Mouse (Mus musculus): ENCODE measurements around the gene Grxcr1. TPM values are rescaled to one million over a fixed set of nuclear protein-coding genes. Genes with fewer than 3 reads are reported as not detected.

Gene Grxcr1
- total and polyA plus RNA-seq, 3 experiments, result not detected

- H3K9ac ChIP-seq (ENCODE audit: control insufficient read depth, low read depth, low read length, poor library complexity, severe bottlenecking), result no peak overlapping the region
- no peaks in the 10 kb centered on the region for H3K36me3 ChIP-seq (ENCODE audit: control insufficient read depth in 1 of 2, insufficient read depth in 2 of 2, low read length in 2 of 2)
- H3K27me3 ChIP-seq (ENCODE audit: control insufficient read depth in 1 of 2, insufficient read depth in 2 of 2, low read length in 2 of 2), result peaks cover 0 to 2% of the 10 kb centered on the region in 2 experiments; a peak in 2 of 4 replicates
- H3K79me2 ChIP-seq (ENCODE audit: control insufficient read depth, insufficient read depth, low read length, poor library complexity), result no peaks in the 10 kb centered on the region
- H3K9me3 ChIP-seq (replicated peaks; ENCODE audit: insufficient read depth, low read length), result no peaks in the 10 kb centered on the region
- peak; percentile 98 for TF ChIP-seq SMC3 (IDR thresholded peaks at IDR 0.05; ENCODE audit: low read depth, low read length)
- TF ChIP-seq TAL1 (IDR thresholded peaks at IDR 0.05; ENCODE audit: low read length), result no peak
- TF ChIP-seq TCF12 (IDR thresholded peaks at IDR 0.05; ENCODE audit: low read depth, low read length), result no peak
- TF ChIP-seq MXI1 (IDR thresholded peaks at IDR 0.05; ENCODE audit: low read depth, low read length), result no peak
- TF ChIP-seq JUND (IDR thresholded peaks at IDR 0.05; ENCODE audit: low read depth, low read length), result no peak
- TF ChIP-seq CTCF (IDR thresholded peaks at IDR 0.05 in 2 of 3, conservative IDR thresholded peaks at IDR 0.05 in 1 of 3; ENCODE audit: control insufficient read depth in 1 of 3, insufficient read depth in 1 of 3, low read depth in 2 of 3, low read length in 3 of 3, poor library complexity in 1 of 3, severe bottlenecking in 1 of 3), result peak; percentile 83 to 94 (median 87)
- no peak for TF ChIP-seq MAX (IDR thresholded peaks at IDR 0.05; ENCODE audit: low read length)
- TF ChIP-seq NRF1 (IDR thresholded peaks at IDR 0.05; ENCODE audit: insufficient read depth, low read depth, low read length, poor library complexity, severe bottlenecking), result no peak
- no peak for TF ChIP-seq POLR2A (IDR thresholded peaks at IDR 0.05; ENCODE audit: control insufficient read depth in 1 of 2, insufficient read depth in 1 of 2, low read depth in 1 of 2, low read length in 2 of 2, poor library complexity in 1 of 2)
- TF ChIP-seq ZC3H11A (IDR thresholded peaks at IDR 0.05; ENCODE audit: low read depth, low read length), result peak; percentile 95
- TF ChIP-seq MYC (IDR thresholded peaks at IDR 0.05; ENCODE audit: low read depth, low read length), result no peak
- TF ChIP-seq MAZ (IDR thresholded peaks at IDR 0.05; ENCODE audit: low read depth, low read length), result no peak
- no peak for TF ChIP-seq TBP (IDR thresholded peaks at IDR 0.05; ENCODE audit: low read depth, low read length)
- TF ChIP-seq POLR2AphosphoS5 (IDR thresholded peaks at IDR 0.05; ENCODE audit: borderline replicate concordance, low read depth, low read length), result no peak
- TF ChIP-seq USF1 (IDR thresholded peaks at IDR 0.05; ENCODE audit: low read depth, low read length), result no peak
- peak; percentile 93 for TF ChIP-seq RAD21 (IDR thresholded peaks at IDR 0.05; ENCODE audit: low read depth, low read length)
- no peak overlapping the region for H3K4me3 ChIP-seq (ENCODE audit: control insufficient read depth in 1 of 2, insufficient read depth in 1 of 2, low read depth in 2 of 2, low read length in 2 of 2)
- H3K4me1 ChIP-seq (ENCODE audit: control insufficient read depth in 1 of 2, insufficient read depth in 2 of 2, low read length in 2 of 2), result no peaks in the 10 kb centered on the region
- no peak overlapping the region for H3K27ac ChIP-seq (ENCODE audit: control insufficient read depth, low read depth, low read length)
- peak; percentile 78 for DNase-seq (ENCODE audit: low read depth, low spot score)
Measured at GRCm38 (mm10) chr5:68012618-68013017, 19.0 kb upstream of the Grxcr1 start.

GRCm38 (mm10) chr5:68020870-68021269 is 10.8 kb upstream of the Grxcr1 start:
- Histone ChIP-seq H3K9ac (ENCODE audit: control insufficient read depth, low read depth, low read length, poor library complexity, severe bottlenecking) (no peak overlapping the region), H3K36me3 (ENCODE audit: control insufficient read depth in 1 of 2, insufficient read depth in 2 of 2, low read length in 2 of 2) (no peaks in the 10 kb centered on the region), H3K27ac (ENCODE audit: control insufficient read depth, low read depth, low read length) (no peak overlapping the region), H3K27me3 (ENCODE audit: control insufficient read depth in 1 of 2, insufficient read depth in 2 of 2, low read length in 2 of 2) (no peaks in the 10 kb centered on the region), H3K79me2 (ENCODE audit: control insufficient read depth, insufficient read depth, low read length, poor library complexity) (no peaks in the 10 kb centered on the region), H3K4me1 (ENCODE audit: control insufficient read depth in 1 of 2, insufficient read depth in 2 of 2, low read length in 2 of 2) (no peaks in the 10 kb centered on the region), H3K9me3 (replicated peaks; ENCODE audit: insufficient read depth, low read length) (no peaks in the 10 kb centered on the region), H3K4me3 (ENCODE audit: control insufficient read depth in 1 of 2, insufficient read depth in 1 of 2, low read depth in 2 of 2, low read length in 2 of 2) (no peak overlapping the region)
- TF ChIP-seq MYB (IDR thresholded peaks at IDR 0.05; ENCODE audit: low read depth, low read length) (no peak), POLR2A (IDR thresholded peaks at IDR 0.05; ENCODE audit: control insufficient read depth in 1 of 2, insufficient read depth in 1 of 2, low read depth in 1 of 2, low read length in 2 of 2, poor library complexity in 1 of 2) (no peak), RCOR1 (IDR thresholded peaks at IDR 0.05; ENCODE audit: low read depth, low read length) (no peak), ZNF384 (IDR thresholded peaks at IDR 0.05; ENCODE audit: low read depth, low read length) (no peak), CTCF (IDR thresholded peaks at IDR 0.05 in 2 of 3, conservative IDR thresholded peaks at IDR 0.05 in 1 of 3; ENCODE audit: control insufficient read depth in 1 of 3, insufficient read depth in 1 of 3, low read depth in 2 of 3, low read length in 3 of 3, poor library complexity in 1 of 3, severe bottlenecking in 1 of 3) (no peak), GATA1 (IDR thresholded peaks at IDR 0.05; ENCODE audit: low read depth, low read length) (no peak), ELF1 (IDR thresholded peaks at IDR 0.05; ENCODE audit: low read depth, low read length) (no peak), CHD1 (IDR thresholded peaks at IDR 0.05; ENCODE audit: low read depth, low read length) (no peak), JUND (IDR thresholded peaks at IDR 0.05; ENCODE audit: low read depth, low read length) (no peak), POLR2AphosphoS2 (IDR thresholded peaks at IDR 0.05; ENCODE audit: low read length) (no peak)
- no peak for DNase-seq (ENCODE audit: low read depth, low spot score)

Data from MEL (cell line).